Mouse (Mus musculus): Measurements from ENCODE around the gene Pes1. TPM values are rescaled to one million over a fixed set of nuclear protein-coding genes. Genes with fewer than 3 reads are reported as not detected.
"Not testable (repeated sequence)": the region's sequence is repeated elsewhere in the genome, so short reads cannot be mapped to it uniquely, and the experiment has no call there.

The Pes1 gene
- polyA plus RNA-seq, 1 experiment = not detected

- WGBS = 89% methylated on average over 5 of the region's 5 CpGs
- H3K27ac ChIP-seq (ENCODE audit: insufficient read depth, low read depth, low read length) = no peak overlapping the region
- H3K4me3 ChIP-seq (ENCODE audit: insufficient read depth, low read depth, low read length) = no peak overlapping the region
- no peak for TF ChIP-seq CTCF (IDR thresholded peaks at IDR 0.05; ENCODE audit: insufficient read depth, low read depth, low read length)
- no peak for TF ChIP-seq POLR2A (IDR thresholded peaks at IDR 0.05; ENCODE audit: insufficient read depth, low read depth, low read length)
- peaks cover 10% of the 10 kb centered on the region for H3K4me1 ChIP-seq (ENCODE audit: control insufficient read depth, insufficient read depth, low read length)
Measured at GRCm38 (mm10) chr11:3995511-3995910, 31.7 kb downstream of the Pes1 start.

- no peak overlapping the region for H3K4me3 ChIP-seq (ENCODE audit: insufficient read depth, low read depth, low read length)
- peaks cover 10% of the 10 kb centered on the region for H3K4me1 ChIP-seq (ENCODE audit: control insufficient read depth, insufficient read depth, low read length)
- 95% methylated on average over 3 of the region's 3 CpGs for WGBS
- TF ChIP-seq POLR2A (IDR thresholded peaks at IDR 0.05; ENCODE audit: insufficient read depth, low read depth, low read length) (no peak), CTCF (IDR thresholded peaks at IDR 0.05; ENCODE audit: insufficient read depth, low read depth, low read length) (no peak)
- no peak overlapping the region for H3K27ac ChIP-seq (ENCODE audit: insufficient read depth, low read depth, low read length)
Measured at GRCm38 (mm10) chr11:3996840-3997239, 33.1 kb downstream of the Pes1 start.

DNA sequence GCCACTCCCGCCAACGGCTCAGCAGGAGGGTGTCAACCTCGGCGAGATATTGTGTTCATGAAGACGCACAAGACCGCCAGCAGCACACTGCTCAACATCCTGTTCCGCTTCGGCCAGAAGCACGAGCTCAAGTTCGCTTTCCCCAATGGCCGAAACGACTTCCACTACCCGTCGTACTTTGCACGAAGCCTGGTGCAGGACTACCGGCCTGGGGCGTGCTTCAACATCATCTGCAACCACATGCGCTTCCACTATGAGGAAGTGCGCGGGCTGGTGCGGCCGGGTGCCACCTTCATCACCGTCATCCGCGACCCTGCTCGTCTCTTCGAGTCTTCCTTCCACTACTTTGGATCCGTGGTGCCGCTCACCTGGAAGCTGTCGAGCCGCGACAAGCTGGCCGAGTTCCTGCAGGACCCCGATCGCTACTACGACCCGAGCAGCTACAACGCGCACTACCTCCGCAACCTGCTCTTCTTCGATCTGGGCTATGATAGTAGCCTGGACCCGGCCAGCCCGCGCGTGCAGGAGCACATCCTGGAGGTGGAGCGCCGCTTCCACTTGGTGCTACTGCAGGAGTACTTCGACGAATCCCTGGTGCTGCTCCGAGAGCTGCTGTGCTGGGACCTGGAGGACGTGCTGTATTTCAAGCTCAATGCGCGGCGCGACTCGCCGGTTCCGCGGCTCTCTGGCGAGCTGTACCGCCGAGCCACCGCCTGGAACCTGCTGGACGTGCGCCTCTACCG, 34.4 kb downstream of the Pes1 start:
- H3K4me3 ChIP-seq (ENCODE audit: insufficient read depth, low read depth, low read length) = peak overlapping the region; percentile 4
- 17% methylated on average over 66 of the region's 66 CpGs for WGBS
- TF ChIP-seq POLR2A (IDR thresholded peaks at IDR 0.05; ENCODE audit: insufficient read depth, low read depth, low read length) = no peak
- no peak for TF ChIP-seq CTCF (IDR thresholded peaks at IDR 0.05; ENCODE audit: insufficient read depth, low read depth, low read length)

DNA sequence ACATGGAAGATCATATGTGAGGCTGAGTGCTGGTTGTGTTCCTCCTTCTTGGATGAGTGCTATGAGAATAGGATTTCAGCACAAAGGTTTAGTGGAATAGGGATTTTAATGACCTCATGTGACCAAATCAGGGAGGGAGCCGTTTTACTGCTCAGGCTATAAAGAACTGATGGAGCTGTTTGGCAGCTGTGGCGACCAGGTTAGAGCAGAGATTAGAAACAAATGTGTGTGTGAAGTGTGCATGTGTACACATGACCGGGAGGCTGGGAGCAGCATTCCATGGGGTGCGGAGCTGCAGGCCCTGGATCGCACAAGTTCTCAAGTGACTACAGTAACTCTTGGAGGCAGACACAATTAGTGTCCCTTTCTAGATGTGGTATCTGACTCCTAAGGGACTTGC, 35.8 kb downstream of the Pes1 start:
- Histone ChIP-seq H3K4me3 (ENCODE audit: insufficient read depth, low read depth, low read length) (no peak overlapping the region), H3K4me1 (ENCODE audit: control insufficient read depth, insufficient read depth, low read length) (peaks cover 10% of the 10 kb centered on the region), H3K27ac (ENCODE audit: insufficient read depth, low read depth, low read length) (no peak overlapping the region)
- WGBS = 89% methylated on average over 5 of the region's 5 CpGs
- no peak for TF ChIP-seq POLR2A (IDR thresholded peaks at IDR 0.05; ENCODE audit: insufficient read depth, low read depth, low read length)
- TF ChIP-seq CTCF (IDR thresholded peaks at IDR 0.05; ENCODE audit: insufficient read depth, low read depth, low read length) = no peak

More for the DNA sequence above, 34.4 kb downstream of the Pes1 start:
- peaks cover 10% of the 10 kb centered on the region for H3K4me1 ChIP-seq (ENCODE audit: control insufficient read depth, insufficient read depth, low read length)
- no peak overlapping the region for H3K27ac ChIP-seq (ENCODE audit: insufficient read depth, low read depth, low read length)

DNA sequence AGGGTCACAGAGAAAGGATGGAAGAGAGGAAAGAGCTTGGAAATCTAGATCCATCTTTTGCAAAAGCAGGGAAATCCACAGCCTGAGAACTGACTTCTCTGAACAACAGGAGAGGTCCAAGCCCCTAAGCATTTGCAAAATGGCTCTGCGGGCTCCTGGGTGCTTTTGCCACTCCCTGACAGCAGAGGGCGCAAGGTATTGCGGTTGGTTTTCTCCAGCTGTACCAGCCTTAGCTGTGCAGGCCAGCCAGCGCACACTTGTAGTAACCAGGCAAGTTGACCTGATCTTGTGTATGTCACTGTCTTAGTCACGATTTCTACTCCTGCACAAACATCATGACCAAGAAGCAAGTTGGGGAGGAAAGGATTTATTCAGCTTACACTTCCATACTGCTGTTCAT, 37.8 kb downstream of the Pes1 start:
- Histone ChIP-seq H3K4me1 (ENCODE audit: control insufficient read depth, insufficient read depth, low read length) (peaks cover 10% of the 10 kb centered on the region), H3K4me3 (ENCODE audit: insufficient read depth, low read depth, low read length) (no peak overlapping the region), H3K27ac (ENCODE audit: insufficient read depth, low read depth, low read length) (no peak overlapping the region)
- TF ChIP-seq CTCF (IDR thresholded peaks at IDR 0.05; ENCODE audit: insufficient read depth, low read depth, low read length) (peak; percentile 80), POLR2A (IDR thresholded peaks at IDR 0.05; ENCODE audit: insufficient read depth, low read depth, low read length) (no peak)
- 6% methylated on average over 5 of the region's 5 CpGs for WGBS

GRCm38 (mm10) chr11:4005220-4005805, 41.5 kb downstream of the Pes1 start:
- Histone ChIP-seq H3K4me1 (ENCODE audit: control insufficient read depth, insufficient read depth, low read length) (no peaks in the 10 kb centered on the region), H3K27ac (ENCODE audit: insufficient read depth, low read depth, low read length) (no peak overlapping the region), H3K4me3 (ENCODE audit: insufficient read depth, low read depth, low read length) (no peak overlapping the region)
- 48% methylated on average over 5 of the region's 5 CpGs for WGBS
- TF ChIP-seq POLR2A (IDR thresholded peaks at IDR 0.05; ENCODE audit: insufficient read depth, low read depth, low read length) (no peak), CTCF (IDR thresholded peaks at IDR 0.05; ENCODE audit: insufficient read depth, low read depth, low read length) (no peak)

- WGBS = 89% methylated on average over 3 of the region's 3 CpGs
- Histone ChIP-seq H3K27ac (ENCODE audit: insufficient read depth, low read depth, low read length) (no peak overlapping the region), H3K4me1 (ENCODE audit: control insufficient read depth, insufficient read depth, low read length) (no peaks in the 10 kb centered on the region), H3K4me3 (ENCODE audit: insufficient read depth, low read depth, low read length) (no peak overlapping the region)
- no peak for TF ChIP-seq POLR2A (IDR thresholded peaks at IDR 0.05; ENCODE audit: insufficient read depth, low read depth, low read length)
- no peak for TF ChIP-seq CTCF (IDR thresholded peaks at IDR 0.05; ENCODE audit: insufficient read depth, low read depth, low read length)
Measured at GRCm38 (mm10) chr11:4006462-4006861, 42.7 kb downstream of the Pes1 start.

- 81% methylated on average over 1 of the region's 1 CpGs for WGBS
- TF ChIP-seq POLR2A (IDR thresholded peaks at IDR 0.05; ENCODE audit: insufficient read depth, low read depth, low read length) (no peak), CTCF (IDR thresholded peaks at IDR 0.05; ENCODE audit: insufficient read depth, low read depth, low read length) (no peak)
- Histone ChIP-seq H3K4me3 (ENCODE audit: insufficient read depth, low read depth, low read length) (no peak overlapping the region), H3K27ac (ENCODE audit: insufficient read depth, low read depth, low read length) (no peak overlapping the region), H3K4me1 (ENCODE audit: control insufficient read depth, insufficient read depth, low read length) (no peaks in the 10 kb centered on the region)
Measured at GRCm38 (mm10) chr11:4012616-4013015, 48.8 kb downstream of the Pes1 start.

DNA sequence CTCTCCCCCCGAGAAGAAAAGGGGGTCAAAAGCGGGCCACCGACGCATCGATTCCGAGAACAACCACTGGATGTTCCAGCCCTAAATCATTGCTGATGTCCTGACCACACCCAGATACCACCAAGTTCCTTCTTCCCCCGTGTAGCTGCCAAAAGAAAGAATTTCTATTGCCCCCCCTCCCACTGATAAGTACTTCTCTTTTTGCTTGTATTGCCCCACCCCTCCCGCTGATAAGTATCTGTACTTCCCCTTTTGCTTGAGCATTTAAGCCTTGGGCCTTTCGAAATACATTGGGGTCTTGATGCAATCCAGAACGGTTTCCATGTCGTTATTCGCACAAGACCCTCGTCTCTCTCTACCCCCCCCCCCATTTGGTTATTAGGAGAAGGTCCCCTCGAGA, 52.0 kb downstream of the Pes1 start:
- not testable (repeated sequence) for H3K4me1 ChIP-seq (ENCODE audit: control insufficient read depth, insufficient read depth, low read length); H3K4me3 ChIP-seq (ENCODE audit: insufficient read depth, low read depth, low read length); H3K27ac ChIP-seq (ENCODE audit: insufficient read depth, low read depth, low read length)
- WGBS = 91% methylated on average over 14 of the region's 14 CpGs

- 92% methylated on average over 13 of the region's 13 CpGs for WGBS
- H3K4me3 ChIP-seq (ENCODE audit: insufficient read depth, low read depth, low read length); H3K27ac ChIP-seq (ENCODE audit: insufficient read depth, low read depth, low read length): not testable (repeated sequence)
Measured at GRCm38 (mm10) chr11:4022111-4022510, 58.3 kb downstream of the Pes1 start.

More at GRCm38 (mm10) chr11:4022111-4022510, 58.3 kb downstream of the Pes1 start:
- not testable (repeated sequence) for H3K4me1 ChIP-seq (ENCODE audit: control insufficient read depth, insufficient read depth, low read length)

Measured in olfactory bulb, adult 2 months (tissue).